Mouse (Mus musculus): ENCODE data around the gene H13.

- TF ChIP-seq CTCF (conservative IDR thresholded peaks at IDR 0.05; ENCODE audit: low read length): no peak
- TF ChIP-seq POU5F1 (IDR thresholded peaks at IDR 0.05; ENCODE audit: borderline replicate concordance, low read length): no peak
- no peak for TF ChIP-seq NANOG (IDR thresholded peaks at IDR 0.05; ENCODE audit: borderline replicate concordance, low read length)
These were observed 34.5 kb downstream of the H13 start for GRCm38 (mm10) chr2:152703596-152704255.

Data from E14TG2a.4 (cell line).